Comparison of ENCODE assay signal across 15 mouse cellular contexts in genomic region chr8:94634211-94634610, GRCm38 (mm10). TPM values are rescaled to one million over a fixed set of nuclear protein-coding genes. Genes with fewer than 3 reads are reported as not detected.
DNase-seq lines count a peak whose midpoint lies in the region; ATAC-seq and TF ChIP-seq lines count a peak whose summit lies in the region.
"Had no signal": no experiment of that assay in that cellular context is flagged by ENCODE, and none has a peak within 500 bp of the region (broad histone marks: within the 10 kb centered on the region; RNA-seq: fewer than 3 reads in every experiment).

No protein-coding gene starts in this region.

- no peak for TF ChIP-seq CTCF in intestine, postnatal 0 days (IDR thresholded peaks at IDR 0.05; ENCODE audit: low read depth)

- H3K36me3 ChIP-seq in intestine, postnatal 0 days (ENCODE audit: control insufficient read depth, insufficient read depth), result peaks cover 52% of the 10 kb centered on the region

- no peak overlapping the region for H3K9ac ChIP-seq in intestine, postnatal 0 days (ENCODE audit: low read depth, low read length)
- H3K9ac ChIP-seq: hindbrain, embryonic 13.5 days; neural tube, embryonic 12.5 days had no signal

- H3K27ac ChIP-seq in intestine, postnatal 0 days (ENCODE audit: low read depth, low read length), result no peak overlapping the region
- H3K27ac ChIP-seq: hindbrain, embryonic 13.5 days; limb, embryonic 10.5 days; macrophage; neural tube, embryonic 12.5 days had no signal

- no peaks in the 10 kb centered on the region for H3K27me3 ChIP-seq in intestine, postnatal 0 days (replicated peaks; ENCODE audit: control insufficient read depth, insufficient read depth, low read length)
- H3K27me3 ChIP-seq: hindbrain, embryonic 13.5 days; neural tube, embryonic 12.5 days had no signal

- DNase-seq in 416B (ENCODE audit: low read depth) (peak; percentile 99), MEL-GATA-1-ER (ENCODE audit: extremely low read depth, low read depth) (peak; percentile 98)
- no peak for DNase-seq in urinary bladder, adult 2 months (ENCODE audit: low spot score)
- DNase-seq in ovary, postnatal 14 days (ENCODE audit: low spot score), result no peak
- DNase-seq in lung, postnatal 10 days, result no peak
- no peak for DNase-seq in kidney, postnatal 36 days
- DNase-seq: cerebellum, adult 11-12 months; right cerebral cortex, postnatal 25 days had no signal

- no peak overlapping the region for H3K4me3 ChIP-seq in intestine, postnatal 0 days (ENCODE audit: low read depth, low read length)
- H3K4me3 ChIP-seq: hindbrain, embryonic 13.5 days; limb, embryonic 10.5 days; neural tube, embryonic 12.5 days had no signal

- ATAC-seq in intestine, postnatal 0 days, result peak; percentile 16; the same call in 1 of the 2 replicates
- ATAC-seq in megakaryocyte-erythroid progenitor cell, adult 5-6 weeks (replicated peaks; ENCODE audit: low FRiP score, low TSS enrichment, poor library complexity, severe bottlenecking), result peak; percentile 98

- H3K4me2 ChIP-seq in intestine, postnatal 0 days (replicated peaks; ENCODE audit: low read depth), result no peak overlapping the region
- H3K4me2 ChIP-seq: heart, embryonic 11.5 days; hindbrain, embryonic 13.5 days; neural tube, embryonic 12.5 days had no signal

- H3K4me1 ChIP-seq in intestine, postnatal 0 days (replicated peaks; ENCODE audit: control insufficient read depth, insufficient read depth, low read length), result no peaks in the 10 kb centered on the region
- H3K4me1 ChIP-seq: hindbrain, embryonic 13.5 days; limb, embryonic 10.5 days; neural tube, embryonic 12.5 days had no signal

- no peaks in the 10 kb centered on the region for H3K9me3 ChIP-seq in intestine, postnatal 0 days (ENCODE audit: control insufficient read depth)
- H3K9me3 ChIP-seq: hindbrain, embryonic 13.5 days; limb, embryonic 10.5 days; neural tube, embryonic 12.5 days had no signal

RNA-seq across cellular contexts. Expression of gene Arl2bp, which starts 32.2 kb away (rescaled TPM):
- 78.3 and 79.0 TPM in 2 replicates for polyA plus RNA-seq in intestine, postnatal 0 days (2015; fragmentation: Nextera tagmentation; extraction: Ambion mirVana)
- total RNA-seq in megakaryocyte-erythroid progenitor cell, adult 5-6 weeks (2014; fragmentation: Nextera tagmentation), result 51.1 and 64.0 TPM in 2 replicates
- total RNA-seq in megakaryocyte-erythroid progenitor cell, adult 5-6 weeks (2017), result 124 and 152 TPM in 2 replicates
- 113 and 116 TPM in 2 replicates for polyA plus RNA-seq in urinary bladder, adult 2 months (2012; rRNA removed)

RNA-seq across cellular contexts. Expression of gene Fam192a, which starts 32.4 kb away (rescaled TPM):
- 44.5 and 57.0 TPM in 2 replicates for polyA plus RNA-seq in intestine, postnatal 0 days (2015; fragmentation: Nextera tagmentation; extraction: Ambion mirVana)
- 52.0 and 60.3 TPM in 2 replicates for total RNA-seq in megakaryocyte-erythroid progenitor cell, adult 5-6 weeks (2014; fragmentation: Nextera tagmentation)
- 89.9 and 154 TPM in 2 replicates for total RNA-seq in megakaryocyte-erythroid progenitor cell, adult 5-6 weeks (2017)
- polyA plus RNA-seq in urinary bladder, adult 2 months (2012; rRNA removed), result 42.8 and 48.5 TPM in 2 replicates

RNA-seq across cellular contexts. Expression of gene Rspry1, which starts 32.5 kb away (rescaled TPM):
- 17.5 and 19.1 TPM in 2 replicates for polyA plus RNA-seq in intestine, postnatal 0 days (2015; fragmentation: Nextera tagmentation; extraction: Ambion mirVana)
- 32.6 and 43.4 TPM in 2 replicates for total RNA-seq in megakaryocyte-erythroid progenitor cell, adult 5-6 weeks (2014; fragmentation: Nextera tagmentation)
- 43.9 and 51.2 TPM in 2 replicates for total RNA-seq in megakaryocyte-erythroid progenitor cell, adult 5-6 weeks (2017)
- polyA plus RNA-seq in urinary bladder, adult 2 months (2012; rRNA removed), result 11.4 and 12.5 TPM in 2 replicates

Comparison
In these comparisons a context has a peak if more than half of its experiments do, and no peak if none do; other contexts are left out.
1. DNase-seq: peak in 416B (single experiment) and MEL-GATA-1-ER (single experiment); none in urinary bladder, adult 2 months (single experiment), ovary, postnatal 14 days (single experiment), lung, postnatal 10 days (single experiment) and kidney, postnatal 36 days (0 of 2).